Mouse (Mus musculus): Measurements from ENCODE around the gene Chrnb2.

GRCm38 (mm10) chr3:89801507-89801847 lies 37.0 kb upstream of the Chrnb2 start:
- TF ChIP-seq EP300 (IDR thresholded peaks at IDR 0.05) (no peak), CTCF (IDR thresholded peaks at IDR 0.05) (peak; percentile 46)
